Mouse (Mus musculus) megakaryocyte, embryonic 14.5 days (primary cell): Measurements from ENCODE around the gene Tfcp2l1.

Experiments used
- FLI1 ChIP-seq: IDR thresholded peaks from 2 replicates; pipeline ENCODE4 v1.6.1; 2012; ENCODE audit warnings: low read length, inconsistent platforms, mixed read lengths
- GATA1 ChIP-seq: IDR thresholded peaks from 3 replicates; pipeline ENCODE4 v1.6.1; 2012; ENCODE audit warnings: mixed read lengths, low read length, inconsistent platforms, borderline replicate concordance

- TF ChIP-seq GATA1: no peak
- TF ChIP-seq FLI1: no peak
Measured at GRCm38 (mm10) chr1:118727075-118727474, 99.3 kb downstream of the Tfcp2l1 start.
